Mouse (Mus musculus): Measurements from ENCODE around the gene Coa7. TPM values are rescaled to one million over a fixed set of nuclear protein-coding genes. Genes with fewer than 3 reads are reported as not detected.

Gene Coa7
- polyA plus RNA-seq, 1 experiment = 66.4 TPM

DNA sequence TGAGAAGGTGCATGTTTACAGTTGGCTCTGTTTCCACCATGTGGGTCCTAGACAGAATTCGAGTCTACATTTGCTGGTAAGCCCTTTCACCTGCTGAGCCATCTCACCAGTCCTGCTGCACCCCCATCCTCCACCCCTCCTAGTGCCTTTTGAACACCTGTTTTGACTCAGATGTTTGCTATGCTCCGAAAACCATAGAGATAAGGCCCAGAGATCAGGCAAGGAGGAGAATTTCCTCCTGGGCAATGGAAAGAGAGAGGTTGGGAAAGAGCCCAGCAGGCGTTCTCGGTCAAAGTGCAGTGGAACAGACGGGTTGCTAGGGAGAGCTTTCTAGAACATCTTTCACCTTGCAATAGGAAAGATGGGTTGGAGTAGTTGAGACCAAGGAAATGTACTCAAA is 63.2 kb downstream of the Coa7 start:
- no peak overlapping the region for H3K4me3 ChIP-seq (ENCODE audit: insufficient read depth, poor library complexity, severe bottlenecking)
- H3K79me3 ChIP-seq (ENCODE audit: low read depth) = no peaks in the 10 kb centered on the region
- H3K36me3 ChIP-seq (ENCODE audit: control insufficient read depth, insufficient read depth) = no peaks in the 10 kb centered on the region
- no peaks in the 10 kb centered on the region for H3K27me3 ChIP-seq (ENCODE audit: control insufficient read depth, insufficient read depth, insufficient read length)
- no peak for TF ChIP-seq MYOD1 (IDR thresholded peaks at IDR 0.05; ENCODE audit: control insufficient read depth, insufficient read length, low read depth)
- no peak for TF ChIP-seq MAX (IDR thresholded peaks at IDR 0.05)
- TF ChIP-seq USF1 (IDR thresholded peaks at IDR 0.05; ENCODE audit: low read depth) = no peak
- TF ChIP-seq MYOG (IDR thresholded peaks at IDR 0.05; ENCODE audit: control insufficient read depth, extremely low read depth, insufficient read length) = no peak
- TF ChIP-seq CEBPB (IDR thresholded peaks at IDR 0.05; ENCODE audit: low read depth) = no peak
- no peak overlapping the region for H3ac ChIP-seq (ENCODE audit: control insufficient read depth, insufficient read length, low read depth)
- H3K79me2 ChIP-seq (ENCODE audit: control insufficient read depth, insufficient read depth) = no peaks in the 10 kb centered on the region

Other genes starting within 250 kb of the Coa7 start
- gene Podn, start 231.7 kb upstream of the Coa7 start, polyA plus RNA-seq (2012; fragmentation: generic; extraction: Trizol) = 0.02 TPM
- 76.9 TPM for gene Scp2, start 183.1 kb upstream of the Coa7 start, polyA plus RNA-seq (2012; fragmentation: generic; extraction: Trizol)
- 14.1 TPM for gene Echdc2, start 162.7 kb upstream of the Coa7 start, polyA plus RNA-seq (2012; fragmentation: generic; extraction: Trizol)
- gene Zyg11a, start 110.1 kb upstream of the Coa7 start, polyA plus RNA-seq (2012; fragmentation: generic; extraction: Trizol) = 0.01 TPM
- 5.4 TPM for gene Zyg11b, start 27.0 kb upstream of the Coa7 start, polyA plus RNA-seq (2012; fragmentation: generic; extraction: Trizol)
- gene Shisal2a, start 55.2 kb downstream of the Coa7 start, polyA plus RNA-seq (2012; fragmentation: generic; extraction: Trizol) = not detected
- not detected for gene Gpx7, start 78.8 kb downstream of the Coa7 start, polyA plus RNA-seq (2012; fragmentation: generic; extraction: Trizol)
- gene Tut4, start 131.3 kb downstream of the Coa7 start, polyA plus RNA-seq (2012; fragmentation: generic; extraction: Trizol) = 5.2 TPM

Data from C2C12 (cell line).